Mouse (Mus musculus) spleen, adult 2 months (tissue): ENCODE results near the gene Samd10. TPM values are rescaled to one million over a fixed set of nuclear protein-coding genes. Genes with fewer than 3 reads are reported as not detected.

ENCODE experiments used
- DNase-seq, 2 experiments: peaks; one replicate each; pipeline versions ENCODE4 v3.0.0 to v3.0.0-alpha.2; 2012 to 2021; ENCODE audit warnings: low spot score in 2 of 2, low read depth in 1 of 2
- H3K27ac ChIP-seq: fragments of 200-500 bp; 2 replicates; pipeline ENCODE4 v1.5.1; 2012; ENCODE audit warnings: low read length, inconsistent platforms; ENCODE audit not compliant: insufficient read depth
- H3K27me3 ChIP-seq: fragments of 200-500 bp; 2 replicates; pipeline ENCODE4 v1.6.1; 2012; ENCODE audit warnings: mild to moderate bottlenecking, moderate library complexity, low read length, inconsistent platforms; ENCODE audit not compliant: control insufficient read depth, insufficient read depth
- H3K36me3 ChIP-seq: fragments of 200-500 bp; 2 replicates; pipeline ENCODE4 v1.6.1; 2012; ENCODE audit warnings: mild to moderate bottlenecking, low read length, inconsistent platforms; ENCODE audit not compliant: control insufficient read depth, insufficient read depth
- H3K4me1 ChIP-seq: fragments of 200-500 bp; 2 replicates; pipeline ENCODE4 v1.6.1; 2011; ENCODE audit warnings: inconsistent platforms; ENCODE audit not compliant: control insufficient read depth, insufficient read depth, insufficient read length
- H3K4me3 ChIP-seq: fragments of 200-500 bp; 2 replicates; pipeline ENCODE4 v1.5.1; 2011; ENCODE audit warnings: mild to moderate bottlenecking, inconsistent platforms; ENCODE audit not compliant: insufficient read depth, insufficient read length; ENCODE audit errors: extremely low read depth
- CTCF ChIP-seq: fragments of 200-500 bp; IDR thresholded peaks from 2 replicates; pipeline ENCODE4 v1.5.1; 2011; ENCODE audit warnings: mild to moderate bottlenecking, inconsistent platforms; ENCODE audit not compliant: insufficient read depth, insufficient read length, insufficient replicate concordance; ENCODE audit errors: extremely low read depth
- POLR2A ChIP-seq: fragments of 200-500 bp; IDR thresholded peaks from 2 replicates; pipeline ENCODE4 v1.6.1; 2011; ENCODE audit warnings: low read depth, low read length, inconsistent platforms
- WGBS: fragments of 180-500 bp; shearing (Covaris S2); methylation state at CpG from one replicate; pipeline ENCODE4 v1.1.7; 2018; 5-methylcytosine and 5-hydroxymethylcytosine counted together
- polyA plus RNA-seq: library from polyadenylated mRNA; depleted of rRNA; stranded (reverse); fragments of >200 nt; gene quantifications from 2 replicates; pipeline ENCODE4 v1.2.3, GENCODE M21; 2012

Samd10 gene
- polyA plus RNA-seq, 1 experiment: 15.0 TPM

GRCm38 (mm10) chr2:181576613-181577012 is 22.4 kb downstream of the Samd10 start:
- Histone ChIP-seq H3K4me3 (no peak overlapping the region), H3K27ac (no peak overlapping the region), H3K4me1 (peaks cover 3% of the 10 kb centered on the region; the same call in 1 of the 2 replicates), H3K27me3 (no peaks in the 10 kb centered on the region), H3K36me3 (peaks cover 18% of the 10 kb centered on the region)
- WGBS: 87% methylated on average over 2 of the region's 2 CpGs
- DNase-seq: no peak
- TF ChIP-seq CTCF (no peak), POLR2A (no peak)

DNA sequence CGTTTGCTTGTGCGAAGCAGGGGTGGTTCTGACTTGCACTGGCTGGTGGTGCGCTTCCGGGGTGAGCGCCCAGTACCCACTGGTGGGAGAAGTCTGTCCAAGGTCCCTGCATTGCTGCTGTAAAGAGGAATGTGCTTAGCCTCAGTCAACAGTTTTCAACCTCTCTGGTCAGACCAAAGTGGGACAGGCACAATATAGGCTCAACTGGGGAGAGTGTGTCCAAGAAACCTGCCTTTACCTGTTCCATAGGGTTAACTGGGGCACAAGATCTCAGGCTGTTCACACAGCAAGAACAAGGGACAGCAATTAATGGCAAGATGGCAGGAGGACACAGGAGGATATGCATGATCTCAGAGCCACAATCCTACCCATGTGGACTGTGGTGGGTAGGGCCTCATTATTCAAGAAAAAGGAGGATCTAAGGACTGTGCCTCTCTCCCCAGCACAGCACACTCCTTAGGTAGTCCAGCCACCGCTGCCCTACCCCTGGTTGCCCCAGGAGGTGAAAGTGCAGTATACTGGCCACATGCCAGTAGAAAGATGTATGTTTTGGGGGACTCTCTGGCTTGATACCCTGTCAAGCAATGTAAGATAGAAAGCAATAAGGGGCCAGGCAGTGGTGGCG is 24.0 kb downstream of the Samd10 start:
- Histone ChIP-seq H3K27me3 (no peaks in the 10 kb centered on the region), H3K36me3 (peaks cover 18% of the 10 kb centered on the region)
- 92% methylated on average over 7 of the region's 7 CpGs for WGBS

DNA sequence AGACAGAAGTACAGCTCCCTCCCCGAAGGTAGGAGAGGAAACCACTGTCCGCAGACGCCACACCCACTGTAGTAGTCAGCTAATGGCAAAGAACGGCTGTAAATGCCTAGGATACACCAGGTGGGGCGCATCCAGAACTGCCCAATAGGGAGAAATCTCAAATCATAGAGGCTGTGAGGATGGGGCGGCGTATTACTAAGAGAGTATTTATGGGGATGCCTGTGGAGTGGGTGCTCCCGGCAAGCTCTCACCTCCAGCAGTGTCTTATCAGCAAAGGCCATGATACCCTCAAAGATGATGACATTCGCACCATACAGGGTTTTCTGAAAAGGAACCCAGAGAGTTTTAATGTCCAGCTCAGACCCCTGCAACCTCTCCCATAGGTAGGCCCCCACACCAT is 25.1 kb downstream of the Samd10 start:
- TF ChIP-seq CTCF: no peak
- no peak for TF ChIP-seq POLR2A
- H3K4me1 ChIP-seq: no peaks in the 10 kb centered on the region; the same call in 1 of the 2 replicates
- WGBS: 83% methylated on average over 9 of the region's 9 CpGs
- no peaks in the 10 kb centered on the region for H3K27me3 ChIP-seq
- no peak overlapping the region for H3K4me3 ChIP-seq
- H3K36me3 ChIP-seq: peaks cover 18% of the 10 kb centered on the region
- no peak for DNase-seq
- no peak overlapping the region for H3K27ac ChIP-seq

More for the DNA sequence above, 24.0 kb downstream of the Samd10 start:
- H3K27ac ChIP-seq: no peak overlapping the region
- TF ChIP-seq POLR2A (no peak), CTCF (no peak)
- H3K4me1 ChIP-seq: peaks cover 3% of the 10 kb centered on the region; the same call in 1 of the 2 replicates
- H3K4me3 ChIP-seq: no peak overlapping the region
- DNase-seq: no peak

GRCm38 (mm10) chr2:181572921-181573920 is 25.8 kb downstream of the Samd10 start:
- TF ChIP-seq CTCF (no peak), POLR2A (no peak)
- Histone ChIP-seq H3K4me3 (no peak overlapping the region), H3K36me3 (peaks cover 18% of the 10 kb centered on the region), H3K27me3 (no peaks in the 10 kb centered on the region), H3K27ac (no peak overlapping the region), H3K4me1 (no peaks in the 10 kb centered on the region)
- 94% methylated on average over 15 of the region's 15 CpGs for WGBS
- DNase-seq: no peak

- Histone ChIP-seq H3K36me3 (peaks cover 18% of the 10 kb centered on the region), H3K4me1 (no peaks in the 10 kb centered on the region), H3K27ac (no peak overlapping the region), H3K4me3 (no peak overlapping the region), H3K27me3 (no peaks in the 10 kb centered on the region)
- DNase-seq: no peak
- WGBS: 95% methylated on average over 11 of the region's 11 CpGs
- no peak for TF ChIP-seq CTCF
Observed at GRCm38 (mm10) chr2:181571941-181572670, 26.9 kb downstream of the Samd10 start.

DNA sequence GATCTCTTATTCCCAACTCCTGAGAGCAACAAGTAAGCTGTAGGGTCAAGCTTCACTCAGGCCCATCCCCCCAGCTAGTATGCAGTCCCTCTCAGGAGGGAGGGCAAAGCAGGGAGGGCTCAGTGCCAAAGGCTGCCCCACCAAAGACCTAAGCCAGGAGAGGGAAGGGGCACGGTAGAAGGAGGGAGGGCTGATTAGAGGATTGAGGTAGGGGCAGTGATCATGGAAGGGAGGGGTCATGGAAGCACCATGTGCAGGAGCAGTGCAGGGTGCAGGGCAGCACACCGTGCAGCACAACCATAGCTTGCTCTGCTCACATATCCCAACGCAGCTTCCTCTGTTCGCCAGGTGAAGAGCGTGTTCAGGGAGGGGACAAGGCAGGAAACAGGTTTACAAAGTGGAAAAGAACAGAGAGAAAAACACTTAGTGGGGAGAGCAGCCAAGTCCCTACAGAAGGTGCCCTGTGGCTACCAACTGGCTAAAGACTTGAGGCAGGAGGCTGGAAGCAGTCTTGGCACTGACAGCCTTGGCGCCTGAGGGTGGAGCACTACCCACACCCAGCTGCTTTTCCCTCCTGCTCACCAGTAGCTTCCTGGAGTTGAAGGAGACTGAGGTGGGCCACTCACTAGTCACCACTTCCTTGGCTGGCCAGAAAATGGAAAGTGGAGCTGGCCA is 28.0 kb downstream of the Samd10 start:
- peaks cover 18% of the 10 kb centered on the region for H3K36me3 ChIP-seq
- no peaks in the 10 kb centered on the region for H3K27me3 ChIP-seq
- H3K27ac ChIP-seq: no peak overlapping the region
- DNase-seq: no peak
- no peaks in the 10 kb centered on the region for H3K4me1 ChIP-seq
- H3K4me3 ChIP-seq: no peak overlapping the region
- WGBS: 76% methylated on average over 6 of the region's 6 CpGs
- TF ChIP-seq POLR2A (no peak), CTCF (no peak)
